Mouse (Mus musculus) embryonic fibroblast, embryonic 13.5 days (primary cell): ENCODE data around the gene Parvb.

Experiments
- CTCF ChIP-seq: IDR thresholded peaks from 2 replicates; pipeline ENCODE4 v1.5.1; 2011; ENCODE audit warnings: mild to moderate bottlenecking, control low read depth, low read length, moderate library complexity, borderline replicate concordance; ENCODE audit not compliant: insufficient read depth
- POLR2A ChIP-seq: IDR thresholded peaks from 2 replicates; pipeline ENCODE4 v1.6.1; 2011; ENCODE audit warnings: low read depth, mild to moderate bottlenecking, control low read depth, low read length, moderate library complexity

GRCm38 (mm10) chr15:84231113-84231712 is 630 bp upstream of the Parvb start:
- TF ChIP-seq POLR2A: no peak
- TF ChIP-seq CTCF: no peak
